Mouse (Mus musculus) brain, embryonic 14.5 days (tissue): ENCODE results near the gene Slc29a4.

Experiments used
- CTCF ChIP-seq: fragments of 200-500 bp; IDR thresholded peaks from 2 replicates; pipeline ENCODE4 v1.5.1; 2012; ENCODE audit warnings: inconsistent platforms, mild to moderate bottlenecking, moderate library complexity, borderline replicate concordance; ENCODE audit not compliant: insufficient read depth, insufficient read length; ENCODE audit errors: extremely low read depth
- POLR2A ChIP-seq: fragments of 200-500 bp; IDR thresholded peaks from 2 replicates; pipeline ENCODE4 v1.6.1; 2012; ENCODE audit warnings: mild to moderate bottlenecking, inconsistent platforms, borderline replicate concordance; ENCODE audit not compliant: poor library complexity, insufficient read depth, insufficient read length, severe bottlenecking; ENCODE audit errors: extremely low read depth

DNA sequence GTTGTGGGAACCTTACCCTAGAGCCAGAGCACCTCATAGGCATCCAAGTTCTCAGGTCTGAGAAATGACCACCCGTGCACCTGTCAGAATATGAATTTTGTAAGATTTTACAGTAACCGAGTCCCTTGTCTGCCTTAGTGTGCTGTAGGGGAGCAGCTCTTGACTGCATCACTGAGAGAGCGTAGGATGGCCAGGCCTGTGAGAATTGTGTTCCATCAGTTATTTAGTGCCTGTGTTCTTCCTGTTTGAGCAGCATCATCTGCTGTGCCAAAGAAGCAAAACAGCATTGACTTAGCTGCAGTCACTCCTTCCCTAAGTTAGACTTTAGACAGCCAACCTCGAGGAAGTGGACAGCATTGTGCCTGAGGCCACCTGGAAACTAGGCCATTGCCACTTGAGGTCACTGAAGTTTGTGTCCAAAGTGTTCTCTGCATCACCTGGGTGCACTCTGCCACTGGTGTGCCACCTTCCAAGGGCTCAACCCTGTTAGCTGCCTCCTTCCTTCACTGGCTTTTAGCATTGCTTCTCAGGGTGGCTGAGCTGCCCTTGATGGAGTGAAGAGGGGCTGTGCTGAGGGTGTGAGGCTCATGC lies 42.8 kb upstream of the Slc29a4 start:
- TF ChIP-seq CTCF: no peak
- TF ChIP-seq POLR2A: no peak
